14 mouse cellular contexts compared by ENCODE assay signal in the genomic region with DNA sequence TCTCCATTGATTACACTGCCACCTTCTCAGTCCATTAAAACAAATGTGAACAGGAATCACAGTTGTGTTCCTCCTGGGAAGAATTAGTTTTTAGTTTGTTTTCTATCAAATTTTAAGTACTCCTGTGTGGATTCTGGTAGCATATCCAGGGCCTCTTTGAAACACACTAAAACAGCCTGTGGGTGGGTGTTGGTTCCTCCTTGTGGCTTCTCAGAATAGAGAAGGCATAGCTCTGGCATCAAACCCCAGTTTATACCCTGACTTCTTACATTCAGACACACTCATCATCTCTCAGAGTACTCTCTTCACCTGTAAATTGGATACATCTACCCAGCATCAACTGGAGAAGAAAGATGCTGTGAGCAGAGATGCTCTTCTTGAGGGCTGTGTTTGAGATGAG.
"Had no signal": no experiment of that assay in that cellular context is flagged by ENCODE, and none has a peak within 500 bp of the region (broad histone marks: within the 10 kb centered on the region; RNA-seq: fewer than 3 reads in every experiment).

No protein-coding gene starts in this region.

- DNase-seq: lung, adult 18-20 months; lung, embryonic 14.5 days; lung, postnatal 10 days; lung, postnatal 4 days; midbrain, embryonic 14.5 days; right cerebral cortex, postnatal 14 days; thymus, adult 18-20 months; thymus, postnatal 14 days; thymus, postnatal 36 days had no signal

- H3K27me3 ChIP-seq: midbrain, embryonic 12.5 days; stomach, embryonic 15.5 days had no signal

- H3K9ac ChIP-seq: lung, embryonic 14.5 days; midbrain, embryonic 12.5 days; neural tube, embryonic 12.5 days; stomach, embryonic 15.5 days had no signal

- H3K9me3 ChIP-seq: midbrain, embryonic 10.5 days; midbrain, embryonic 12.5 days; neural tube, embryonic 12.5 days; stomach, embryonic 15.5 days had no signal

- H3K4me2 ChIP-seq: lung, embryonic 14.5 days; midbrain, embryonic 12.5 days; neural tube, embryonic 12.5 days; stomach, embryonic 15.5 days had no signal

- H3K4me3 ChIP-seq: midbrain, embryonic 10.5 days; midbrain, embryonic 12.5 days; neural tube, embryonic 12.5 days; stomach, embryonic 15.5 days had no signal

- H3K27ac ChIP-seq: midbrain, embryonic 10.5 days; midbrain, embryonic 12.5 days; neural tube, embryonic 12.5 days; stomach, embryonic 15.5 days; stomach, postnatal 0 days had no signal

- H3K4me1 ChIP-seq: midbrain, embryonic 12.5 days; stomach, embryonic 15.5 days had no signal

- H3K36me3 ChIP-seq: midbrain, embryonic 10.5 days; midbrain, embryonic 12.5 days; neural tube, embryonic 12.5 days; stomach, embryonic 15.5 days had no signal
